Mouse (Mus musculus) limb, embryonic 11.5 days (tissue): Measurements from ENCODE around the gene Platr17. TPM values are rescaled to one million over a fixed set of nuclear protein-coding genes. Genes with fewer than 3 reads are reported as not detected.
A peak's percentile ranks its signal among the peaks of the same experiment; 100 is the strongest.

Source experiments
- ATAC-seq: fragments of 200-750 bp; cut with Nextera tagmentation; 2 replicates; pipeline ENCODE4 v1.8.0; 2017; ENCODE audit warnings: low read depth; ENCODE audit not compliant: insufficient number of reproducible peaks, low FRiP score, low TSS enrichment
- DNase-seq: peaks from one replicate; pipeline ENCODE4 v3.0.0-alpha.2; 2015; ENCODE audit warnings: low spot score
- H3K27ac ChIP-seq: fragments of 300-500 bp; sonication (generic); replicated peaks from 2 replicates; pipeline ENCODE4 v1.5.1; 2014; ENCODE audit warnings: low read depth, mild to moderate bottlenecking, low read length
- H3K27me3 ChIP-seq: fragments of 300-500 bp; sonication (generic); 2 replicates; pipeline ENCODE4 v1.6.1; 2014; ENCODE audit warnings: mild to moderate bottlenecking, low read length, mixed read lengths; ENCODE audit not compliant: control insufficient read depth, insufficient read depth
- H3K36me3 ChIP-seq: fragments of 300-500 bp; sonication (generic); 2 replicates; pipeline ENCODE4 v1.6.1; 2014; ENCODE audit warnings: mild to moderate bottlenecking, low read length, moderate library complexity, mixed read lengths; ENCODE audit not compliant: control insufficient read depth, insufficient read depth
- H3K4me1 ChIP-seq: fragments of 300-500 bp; sonication (generic); 2 replicates; pipeline ENCODE4 v1.6.1; 2014; ENCODE audit warnings: low read length, mixed read lengths; ENCODE audit not compliant: control insufficient read depth, insufficient read depth
- H3K4me2 ChIP-seq: fragments of 300-500 bp; sonication (generic); 2 replicates; pipeline ENCODE4 v1.6.1; 2014; ENCODE audit warnings: low read depth, mild to moderate bottlenecking, moderate library complexity; ENCODE audit not compliant: severe bottlenecking
- H3K4me3 ChIP-seq: fragments of 300-500 bp; sonication (generic); 2 replicates; pipeline ENCODE4 v1.5.1; 2014; ENCODE audit warnings: low read depth, low read length
- H3K9ac ChIP-seq: fragments of 300-500 bp; sonication (generic); 2 replicates; pipeline ENCODE4 v1.6.1; 2014; ENCODE audit warnings: mild to moderate bottlenecking, low read length
- H3K9me3 ChIP-seq: fragments of 300-500 bp; sonication (generic); 2 replicates; pipeline ENCODE4 v1.6.1; 2016; ENCODE audit warnings: low read length; ENCODE audit not compliant: control insufficient read depth
- WGBS: fragments of 180-500 bp; shearing (Covaris S2); extraction: QIAGEN DNeasy Blood & Tissue Kit; methylation state at CpG from one replicate; pipeline ENCODE4 v1.1.7; 2014; 5-methylcytosine and 5-hydroxymethylcytosine counted together
- polyA plus RNA-seq: library from polyadenylated mRNA; unstranded; fragments of >200 nt; fragmentation: Nextera tagmentation; extraction: Ambion mirVana; gene quantifications from 2 replicates; pipeline ENCODE4 v1.2.1, GENCODE M21; 2014

The Platr17 gene
- polyA plus RNA-seq, 1 experiment from 2014 or later: 0.19 TPM

GRCm38 (mm10) chr17:33940206-33940805 lies 35.4 kb downstream of the Platr17 start, which contains the start of the genes Pfdn6 and Wdr46:
Pfdn6 (minus strand) TSS chr17:33940343.
Wdr46 (plus strand) TSS chr17:33940660.
- peak within 1 kb of the TSS; percentile 96 for H3K4me2 ChIP-seq
- no peak within 1 kb of the TSS for H3K27ac ChIP-seq
- H3K4me1 ChIP-seq: peaks cover 11% of the 10 kb centered on the region
- DNase-seq: peak; percentile 87
- no peaks in the 10 kb centered on the region for H3K27me3 ChIP-seq
- peak; percentile 78 for ATAC-seq
- no peaks in the 10 kb centered on the region for H3K9me3 ChIP-seq
- WGBS: under 1% methylated on average over 36 of the region's 36 CpGs
- peaks cover 23% of the 10 kb centered on the region for H3K36me3 ChIP-seq
- peak within 1 kb of the TSS; percentile 93 for H3K4me3 ChIP-seq
- H3K9ac ChIP-seq: peak within 1 kb of the TSS; percentile 73

- H3K27me3 ChIP-seq: no peaks in the 10 kb centered on the region
- peak overlapping the region; percentile 73 for H3K9ac ChIP-seq
- peaks cover 19% of the 10 kb centered on the region for H3K36me3 ChIP-seq
- 3% methylated on average over 26 of the region's 26 CpGs for WGBS
- 0 out of 2 replicates have a peak, but pooled peaks have one; percentile 24 for ATAC-seq
- no peak for DNase-seq
- peak overlapping the region; percentile 96 for H3K4me2 ChIP-seq
- H3K9me3 ChIP-seq: no peaks in the 10 kb centered on the region
- peak overlapping the region; percentile 93 for H3K4me3 ChIP-seq
- H3K27ac ChIP-seq: no peak overlapping the region
- H3K4me1 ChIP-seq: peaks cover 11% of the 10 kb centered on the region
Measured at GRCm38 (mm10) chr17:33940981-33941380, 36.0 kb downstream of the Platr17 start.

- no peaks in the 10 kb centered on the region for H3K9me3 ChIP-seq
- H3K4me3 ChIP-seq: peak overlapping the region; percentile 93
- H3K4me2 ChIP-seq: peak overlapping the region; percentile 96
- peaks cover 19% of the 10 kb centered on the region for H3K36me3 ChIP-seq
- DNase-seq (no peak), ATAC-seq (no peak)
- H3K9ac ChIP-seq: peak overlapping the region; percentile 73
- no peak overlapping the region for H3K27ac ChIP-seq
- WGBS: 61% methylated on average over 19 of the region's 19 CpGs
- peaks cover 11% of the 10 kb centered on the region for H3K4me1 ChIP-seq
- no peaks in the 10 kb centered on the region for H3K27me3 ChIP-seq
Measured at GRCm38 (mm10) chr17:33941381-33941780, 36.4 kb downstream of the Platr17 start.

GRCm38 (mm10) chr17:33943454-33943853 lies 38.5 kb downstream of the Platr17 start:
- H3K27me3 ChIP-seq: no peaks in the 10 kb centered on the region
- H3K4me1 ChIP-seq: peaks cover 11% of the 10 kb centered on the region
- DNase-seq: no peak
- no peak overlapping the region for H3K9ac ChIP-seq
- ATAC-seq: no peak
- no peak overlapping the region for H3K4me3 ChIP-seq
- WGBS: 94% methylated on average over 15 of the region's 15 CpGs
- no peak overlapping the region for H3K4me2 ChIP-seq
- no peak overlapping the region for H3K27ac ChIP-seq
- H3K36me3 ChIP-seq: peaks cover 17% of the 10 kb centered on the region
- no peaks in the 10 kb centered on the region for H3K9me3 ChIP-seq

- peaks cover 17% of the 10 kb centered on the region for H3K36me3 ChIP-seq
- DNase-seq (no peak), ATAC-seq (no peak)
- no peaks in the 10 kb centered on the region for H3K27me3 ChIP-seq
- no peak overlapping the region for H3K4me2 ChIP-seq
- H3K4me1 ChIP-seq: peaks cover 18% of the 10 kb centered on the region
- no peak overlapping the region for H3K9ac ChIP-seq
- no peak overlapping the region for H3K27ac ChIP-seq
- H3K4me3 ChIP-seq: no peak overlapping the region
- 90% methylated on average over 10 of the region's 10 CpGs for WGBS
- no peaks in the 10 kb centered on the region for H3K9me3 ChIP-seq
Measured at GRCm38 (mm10) chr17:33947430-33948089, 42.6 kb downstream of the Platr17 start.

- DNase-seq: no peak
- Histone ChIP-seq H3K4me1 (peaks cover 26% of the 10 kb centered on the region), H3K4me2 (no peak overlapping the region), H3K9ac (no peak overlapping the region), H3K27ac (no peak overlapping the region), H3K4me3 (no peak overlapping the region), H3K36me3 (peaks cover 20% of the 10 kb centered on the region), H3K9me3 (no peaks in the 10 kb centered on the region), H3K27me3 (no peaks in the 10 kb centered on the region)
- WGBS: 82% methylated on average over 22 of the region's 22 CpGs
- no peak for ATAC-seq
Measured at GRCm38 (mm10) chr17:33948090-33948904, 43.4 kb downstream of the Platr17 start.

- 92% methylated on average over 19 of the region's 19 CpGs for WGBS
- no peak for ATAC-seq
- H3K36me3 ChIP-seq: peaks cover 22% of the 10 kb centered on the region
Measured at GRCm38 (mm10) chr17:33948905-33949537, 44.1 kb downstream of the Platr17 start.

GRCm38 (mm10) chr17:33950131-33950625 lies 45.2 kb downstream of the Platr17 start:
- peaks cover 17% of the 10 kb centered on the region for H3K36me3 ChIP-seq
- no peak for DNase-seq
- H3K4me1 ChIP-seq: peaks cover 40% of the 10 kb centered on the region

More at GRCm38 (mm10) chr17:33948905-33949537, 44.1 kb downstream of the Platr17 start:
- no peaks in the 10 kb centered on the region for H3K9me3 ChIP-seq
- no peak overlapping the region for H3K9ac ChIP-seq
- peaks cover 33% of the 10 kb centered on the region for H3K4me1 ChIP-seq
- no peaks in the 10 kb centered on the region for H3K27me3 ChIP-seq
- H3K27ac ChIP-seq: no peak overlapping the region
- no peak for DNase-seq
- no peak overlapping the region for H3K4me3 ChIP-seq
- H3K4me2 ChIP-seq: no peak overlapping the region

More at GRCm38 (mm10) chr17:33950131-33950625, 45.2 kb downstream of the Platr17 start:
- Histone ChIP-seq H3K4me2 (peak overlapping the region; percentile 86), H3K9ac (no peak overlapping the region), H3K27me3 (no peaks in the 10 kb centered on the region), H3K9me3 (no peaks in the 10 kb centered on the region), H3K4me3 (peak overlapping the region; percentile 44; the same call in 1 of the 2 replicates), H3K27ac (0 out of 2 replicates have a peak overlapping the region, but pooled peaks have one; percentile 89)
- no peak for ATAC-seq
- 79% methylated on average over 10 of the region's 10 CpGs for WGBS
